Mouse (Mus musculus) layer of hippocampus, adult 9-10 months (tissue): Measurements from ENCODE around the gene Olfr639.
"Not testable (repeated sequence)": the region's sequence is repeated elsewhere in the genome, so short reads cannot be mapped to it uniquely, and the experiment has no call there.

Source experiments
- DNase-seq: peaks from one replicate; pipeline ENCODE4 v3.0.0; 2022; ENCODE audit warnings: low spot score

The Olfr639 gene

DNA sequence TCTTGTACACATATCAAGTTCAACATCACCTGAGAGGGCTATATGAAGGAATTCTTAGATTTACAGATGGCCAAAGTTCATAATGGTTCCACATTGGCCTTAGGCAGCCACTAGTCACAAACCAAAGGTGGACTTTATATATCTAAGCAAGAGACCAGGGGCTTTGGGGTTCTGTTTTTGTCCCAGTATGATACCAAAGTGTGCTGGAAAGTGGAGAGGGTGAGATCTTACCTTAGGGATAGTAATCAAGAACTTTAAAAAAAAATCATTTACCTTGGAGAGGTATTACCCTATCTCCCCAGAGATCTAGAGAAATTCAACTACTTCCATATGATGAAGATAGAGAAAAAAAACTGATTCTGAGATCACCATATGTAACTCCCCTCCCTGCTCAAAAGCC lies at the start of gene Olfr639:
Gene Olfr639 (minus strand): TSS at position 101 of the 400 bp plus-strand sequence.
- DNase-seq: no peak

- no peak for DNase-seq
Observed at GRCm38 (mm10) chr7:104061345-104061744, 44.2 kb upstream of the Olfr639 start, which contains the start of gene 4930516K23Rik. Gene 4930516K23Rik (minus strand): TSS chr7:104061445.

- DNase-seq: no peak
Observed at GRCm38 (mm10) chr7:104059215-104059614, 42.1 kb upstream of the Olfr639 start.

GRCm38 (mm10) chr7:104052566-104052965 lies 35.5 kb upstream of the Olfr639 start, which contains the start of gene Olfr642:
Gene Olfr642 (minus strand): TSS chr7:104052666.
- no peak for DNase-seq

DNA sequence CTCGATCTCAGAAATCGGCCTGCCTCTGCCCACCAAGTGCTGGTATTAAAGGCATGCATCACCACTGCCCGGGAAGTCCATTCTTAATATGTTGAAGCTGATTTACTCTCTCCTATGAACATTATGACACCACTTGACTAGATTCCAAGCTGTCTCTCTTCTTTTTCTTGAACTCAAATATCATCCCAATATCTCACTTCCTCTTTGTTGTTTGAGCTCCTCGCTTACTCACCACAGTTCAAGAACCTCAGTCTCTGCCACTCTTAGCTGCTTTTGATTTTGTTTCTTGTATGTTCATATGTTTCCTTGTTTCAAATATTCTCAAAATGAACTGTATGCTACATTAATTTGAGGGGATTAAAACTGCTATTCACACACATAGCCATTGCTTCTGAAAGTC lies 33.6 kb upstream of the Olfr639 start:
- DNase-seq: no peak

DNA sequence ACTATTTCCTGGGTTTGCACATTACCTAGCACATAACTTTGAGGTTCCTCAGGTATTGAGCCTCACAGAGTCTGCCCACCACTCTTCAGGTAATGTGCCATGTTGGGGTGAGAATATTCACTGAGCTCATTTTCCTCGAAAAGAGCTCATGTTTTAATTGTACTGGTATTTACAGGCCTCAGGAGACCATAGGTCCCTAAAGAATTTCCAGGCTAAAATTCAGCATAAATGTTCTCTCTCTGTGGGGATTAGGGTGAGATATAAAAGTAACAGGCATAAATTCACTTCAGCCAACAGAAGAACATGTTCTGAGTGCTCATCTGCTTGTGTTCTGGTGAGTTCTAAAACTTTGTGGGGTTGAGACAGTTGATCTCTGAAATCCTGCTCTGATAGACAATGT lies 18.0 kb upstream of the Olfr639 start, which contains the start of gene Olfr641:
Gene Olfr641 (plus strand): TSS at position 301 of the 400 bp plus-strand sequence.
- no peak for DNase-seq

- no peak for DNase-seq
Observed at GRCm38 (mm10) chr7:104026978-104027377, 9.9 kb upstream of the Olfr639 start.

GRCm38 (mm10) chr7:104025473-104025872 lies 8.4 kb upstream of the Olfr639 start, which contains the start of gene Olfr640:
Gene Olfr640 (minus strand): TSS chr7:104025573.
- DNase-seq: no peak

- DNase-seq: no peak
Observed at GRCm38 (mm10) chr7:104021651-104022050, 4.5 kb upstream of the Olfr639 start.

- DNase-seq: no peak
Observed at GRCm38 (mm10) chr7:104018953-104019352, 1.9 kb upstream of the Olfr639 start.

- DNase-seq: no peak
Observed at GRCm38 (mm10) chr7:103999124-103999523, 18.0 kb downstream of the Olfr639 start.

- DNase-seq: no peak
Observed at GRCm38 (mm10) chr7:103998446-103998845, 18.7 kb downstream of the Olfr639 start, which contains the start of gene Olfr638. Gene Olfr638 (plus strand): TSS chr7:103998746.

DNA sequence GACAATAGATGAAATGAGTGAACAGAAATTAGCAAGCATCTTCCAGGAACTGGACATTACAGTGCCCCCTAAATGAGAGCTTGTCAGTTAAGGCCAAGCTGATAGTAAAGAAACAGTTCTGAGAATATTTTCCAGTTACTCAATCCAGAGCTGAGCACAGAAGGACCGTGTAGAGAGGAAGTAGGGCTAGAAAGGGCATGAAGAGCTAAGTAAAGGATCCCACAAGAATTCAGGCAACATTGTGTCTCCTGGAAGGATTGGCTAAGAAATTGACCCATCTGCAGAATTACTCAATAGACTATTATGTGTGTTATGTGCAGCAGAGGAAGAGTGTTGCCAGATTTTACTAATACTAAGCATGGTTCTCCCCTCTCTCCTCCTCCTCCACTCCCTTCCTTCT lies 45.3 kb downstream of the Olfr639 start:
- DNase-seq: no peak

DNA sequence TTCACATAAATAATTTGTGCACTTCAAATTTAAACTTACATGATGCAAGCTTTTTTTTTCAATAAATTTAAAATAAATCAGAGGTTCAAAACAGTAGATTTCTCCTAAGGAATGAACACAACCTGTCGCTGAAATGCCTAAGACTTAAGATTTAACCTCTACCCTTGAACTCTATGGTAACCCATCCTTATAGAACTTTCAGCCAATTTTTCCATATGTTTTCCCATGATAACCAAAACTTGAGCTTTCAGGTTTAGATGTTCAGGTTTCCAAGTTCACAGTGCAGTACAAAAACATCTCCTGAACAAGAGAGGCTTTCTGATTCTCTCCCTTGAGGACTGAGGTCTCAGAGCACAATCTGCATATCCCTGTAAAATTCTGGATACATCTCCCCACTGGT lies 46.3 kb downstream of the Olfr639 start, which contains the start of gene Olfr635:
Gene Olfr635 (plus strand): TSS at position 301 of the 400 bp plus-strand sequence.
- no peak for DNase-seq

DNA sequence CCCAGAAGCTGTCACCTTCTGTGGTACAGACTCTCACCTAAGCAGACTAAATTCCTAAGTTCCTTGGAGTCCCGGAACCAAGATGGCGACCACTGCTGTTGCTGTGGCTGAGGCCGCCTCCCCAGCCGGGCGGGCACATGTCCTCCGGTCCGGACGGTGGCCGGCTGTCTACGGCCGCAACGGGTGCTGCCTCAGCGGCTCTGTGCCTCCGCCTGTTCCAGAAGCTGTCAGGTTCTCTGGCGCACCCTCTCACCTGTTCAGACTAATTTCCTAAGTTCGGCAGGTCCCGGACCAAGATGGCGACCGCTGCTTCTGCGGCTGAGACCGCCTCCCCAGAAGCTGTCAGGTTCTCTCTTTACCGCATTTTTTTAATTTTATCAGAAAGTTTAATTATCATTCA lies 50.2 kb downstream of the Olfr639 start:
- not testable (repeated sequence) for DNase-seq
